Mouse (Mus musculus): Measurements from ENCODE around the gene Pcnx2.

- no peak for TF ChIP-seq MAX (IDR thresholded peaks at IDR 0.05; ENCODE audit: low read depth)
- no peak for TF ChIP-seq POLR2A (IDR thresholded peaks at IDR 0.05; ENCODE audit: insufficient read length, low read depth)
Observed at GRCm38 (mm10) chr8:125777478-125778164, 120.5 kb downstream of the Pcnx2 start.

All from myocyte (in vitro differentiated cells).